Mouse (Mus musculus): ENCODE measurements around the gene Btnl2. TPM values are rescaled to one million over a fixed set of nuclear protein-coding genes. Genes with fewer than 3 reads are reported as not detected.
"Not testable (repeated sequence)": the region's sequence is repeated elsewhere in the genome, so short reads cannot be mapped to it uniquely, and the experiment has no call there.

Gene Btnl2
- polyA plus RNA-seq, 1 experiment from 2014 or later, result 43.0 TPM

GRCm38 (mm10) chr17:34309683-34310385, 44.8 kb upstream of the Btnl2 start:
- peak overlapping the region; percentile 55 for H3K9ac ChIP-seq (ENCODE audit: low read depth, low read length)
- H3K9me3 ChIP-seq (ENCODE audit: control insufficient read depth), result no peaks in the 10 kb centered on the region
- peak overlapping the region; percentile 77 for H3K4me2 ChIP-seq (replicated peaks; ENCODE audit: low read depth)
- no peaks in the 10 kb centered on the region for H3K4me1 ChIP-seq (replicated peaks; ENCODE audit: control insufficient read depth, insufficient read depth, low read length)
- peak; percentile 72 for ATAC-seq
- no peaks in the 10 kb centered on the region; the same call in 1 of the 2 replicates for H3K27me3 ChIP-seq (replicated peaks; ENCODE audit: control insufficient read depth, insufficient read depth, low read length)
- TF ChIP-seq CTCF (IDR thresholded peaks at IDR 0.05; ENCODE audit: low read depth), result no peak
- no peak overlapping the region; the same call in 1 of the 2 replicates for H3K27ac ChIP-seq (ENCODE audit: low read depth, low read length)
- no peaks in the 10 kb centered on the region for H3K36me3 ChIP-seq (ENCODE audit: control insufficient read depth, insufficient read depth)
- H3K4me3 ChIP-seq (ENCODE audit: low read depth, low read length), result peak overlapping the region; percentile 50
- 23% methylated on average over 38 of the region's 38 CpGs for WGBS

- not testable (repeated sequence) for H3K27ac ChIP-seq (ENCODE audit: low read depth, low read length); H3K27me3 ChIP-seq (replicated peaks; ENCODE audit: control insufficient read depth, insufficient read depth, low read length); H3K4me2 ChIP-seq (replicated peaks; ENCODE audit: low read depth); H3K9me3 ChIP-seq (ENCODE audit: control insufficient read depth); H3K4me1 ChIP-seq (replicated peaks; ENCODE audit: control insufficient read depth, insufficient read depth, low read length); H3K4me3 ChIP-seq (ENCODE audit: low read depth, low read length); H3K36me3 ChIP-seq (ENCODE audit: control insufficient read depth, insufficient read depth); H3K9ac ChIP-seq (ENCODE audit: low read depth, low read length); ATAC-seq
- 73% methylated on average over 3 of the region's 3 CpGs for WGBS
These were observed 44.1 kb upstream of the Btnl2 start for GRCm38 (mm10) chr17:34310526-34310925.

- Histone ChIP-seq H3K4me2 (replicated peaks; ENCODE audit: low read depth) (no peak overlapping the region), H3K36me3 (ENCODE audit: control insufficient read depth, insufficient read depth) (no peaks in the 10 kb centered on the region), H3K9ac (ENCODE audit: low read depth, low read length) (no peak overlapping the region), H3K4me1 (replicated peaks; ENCODE audit: control insufficient read depth, insufficient read depth, low read length) (no peaks in the 10 kb centered on the region), H3K4me3 (ENCODE audit: low read depth, low read length) (no peak overlapping the region), H3K27me3 (replicated peaks; ENCODE audit: control insufficient read depth, insufficient read depth, low read length) (no peaks in the 10 kb centered on the region; the same call in 1 of the 2 replicates), H3K9me3 (ENCODE audit: control insufficient read depth) (no peaks in the 10 kb centered on the region), H3K27ac (ENCODE audit: low read depth, low read length) (no peak overlapping the region)
- ATAC-seq, result no peak
- WGBS, result 83% methylated on average over 1 of the region's 1 CpGs
- TF ChIP-seq CTCF (IDR thresholded peaks at IDR 0.05; ENCODE audit: low read depth), result no peak
These were observed 42.4 kb upstream of the Btnl2 start for GRCm38 (mm10) chr17:34312185-34312584.

GRCm38 (mm10) chr17:34313393-34313792, 41.2 kb upstream of the Btnl2 start:
- H3K4me2 ChIP-seq (replicated peaks; ENCODE audit: low read depth), result no peak overlapping the region
- H3K4me3 ChIP-seq (ENCODE audit: low read depth, low read length), result no peak overlapping the region
- no peaks in the 10 kb centered on the region for H3K4me1 ChIP-seq (replicated peaks; ENCODE audit: control insufficient read depth, insufficient read depth, low read length)
- TF ChIP-seq CTCF (IDR thresholded peaks at IDR 0.05; ENCODE audit: low read depth), result peak; percentile 94
- peak; percentile 61 for ATAC-seq
- H3K9me3 ChIP-seq (ENCODE audit: control insufficient read depth), result no peaks in the 10 kb centered on the region
- no peaks in the 10 kb centered on the region; the same call in 1 of the 2 replicates for H3K27me3 ChIP-seq (replicated peaks; ENCODE audit: control insufficient read depth, insufficient read depth, low read length)
- H3K9ac ChIP-seq (ENCODE audit: low read depth, low read length), result no peak overlapping the region
- no peaks in the 10 kb centered on the region for H3K36me3 ChIP-seq (ENCODE audit: control insufficient read depth, insufficient read depth)
- H3K27ac ChIP-seq (ENCODE audit: low read depth, low read length), result no peak overlapping the region
- WGBS, result 32% methylated on average over 3 of the region's 3 CpGs

- no peaks in the 10 kb centered on the region for H3K36me3 ChIP-seq (ENCODE audit: control insufficient read depth, insufficient read depth)
- no peak for ATAC-seq
- H3K4me2 ChIP-seq (replicated peaks; ENCODE audit: low read depth), result no peak overlapping the region
- no peak for TF ChIP-seq CTCF (IDR thresholded peaks at IDR 0.05; ENCODE audit: low read depth)
- H3K4me1 ChIP-seq (replicated peaks; ENCODE audit: control insufficient read depth, insufficient read depth, low read length), result no peaks in the 10 kb centered on the region
- no peak overlapping the region for H3K27ac ChIP-seq (ENCODE audit: low read depth, low read length)
- H3K9ac ChIP-seq (ENCODE audit: low read depth, low read length), result no peak overlapping the region
- H3K27me3 ChIP-seq (replicated peaks; ENCODE audit: control insufficient read depth, insufficient read depth, low read length), result no peaks in the 10 kb centered on the region
- H3K4me3 ChIP-seq (ENCODE audit: low read depth, low read length), result no peak overlapping the region
- no peaks in the 10 kb centered on the region for H3K9me3 ChIP-seq (ENCODE audit: control insufficient read depth)
- 66% methylated on average over 9 of the region's 9 CpGs for WGBS
These were observed 40.3 kb upstream of the Btnl2 start for GRCm38 (mm10) chr17:34314286-34314685.

DNA sequence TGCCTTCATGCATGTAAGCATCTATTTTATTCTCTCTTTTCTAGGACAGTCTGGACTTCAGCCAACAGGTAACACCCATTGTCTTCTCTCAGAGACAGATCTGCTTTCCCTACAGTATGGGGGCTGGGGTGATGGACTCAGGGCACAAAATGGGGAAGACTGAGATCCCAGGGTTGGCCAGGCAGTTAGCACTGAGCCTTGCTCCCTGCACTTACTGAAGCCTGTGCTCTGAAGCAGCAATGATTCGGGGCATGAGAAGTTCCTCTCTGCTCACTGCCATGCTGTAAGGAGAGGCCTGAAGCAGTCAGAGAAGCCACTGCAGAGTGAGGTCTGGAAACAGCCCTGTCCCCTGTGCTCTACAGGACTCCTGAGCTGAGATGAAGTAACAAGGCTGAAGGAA, 39.1 kb upstream of the Btnl2 start:
- no peak overlapping the region for H3K4me2 ChIP-seq (replicated peaks; ENCODE audit: low read depth)
- H3K36me3 ChIP-seq (ENCODE audit: control insufficient read depth, insufficient read depth), result no peaks in the 10 kb centered on the region
- no peaks in the 10 kb centered on the region for H3K9me3 ChIP-seq (ENCODE audit: control insufficient read depth)
- H3K27ac ChIP-seq (ENCODE audit: low read depth, low read length), result no peak overlapping the region
- H3K27me3 ChIP-seq (replicated peaks; ENCODE audit: control insufficient read depth, insufficient read depth, low read length), result no peaks in the 10 kb centered on the region
- no peak for ATAC-seq
- TF ChIP-seq CTCF (IDR thresholded peaks at IDR 0.05; ENCODE audit: low read depth), result no peak
- H3K4me3 ChIP-seq (ENCODE audit: low read depth, low read length), result no peak overlapping the region
- WGBS, result 79% methylated on average over 1 of the region's 1 CpGs
- H3K4me1 ChIP-seq (replicated peaks; ENCODE audit: control insufficient read depth, insufficient read depth, low read length), result no peaks in the 10 kb centered on the region
- H3K9ac ChIP-seq (ENCODE audit: low read depth, low read length), result no peak overlapping the region
